Mouse (Mus musculus): ENCODE data around the gene Cpa2.
A peak's percentile ranks its signal among the peaks of the same experiment; 100 is the strongest.

Cpa2 gene

GRCm38 (mm10) chr6:30579961-30580840 is 38.8 kb downstream of the Cpa2 start:
- no peak for DNase-seq (ENCODE audit: low spot score)

- no peak for DNase-seq (ENCODE audit: low spot score)
These were observed 39.4 kb downstream of the Cpa2 start for GRCm38 (mm10) chr6:30580841-30581176.

- no peak for DNase-seq (ENCODE audit: low spot score)
These were observed 45.6 kb downstream of the Cpa2 start for GRCm38 (mm10) chr6:30586886-30587442.

- DNase-seq (ENCODE audit: low spot score), result no peak
These were observed 48.4 kb downstream of the Cpa2 start for GRCm38 (mm10) chr6:30589819-30590218.

GRCm38 (mm10) chr6:30591851-30592404 is 50.5 kb downstream of the Cpa2 start:
- DNase-seq (ENCODE audit: low spot score), result peak; percentile 3

- DNase-seq (ENCODE audit: low spot score), result no peak
These were observed 51.1 kb downstream of the Cpa2 start for GRCm38 (mm10) chr6:30592417-30592974.

- no peak for DNase-seq (ENCODE audit: low spot score)
These were observed 53.0 kb downstream of the Cpa2 start for GRCm38 (mm10) chr6:30594364-30594763.

GRCm38 (mm10) chr6:30596230-30596898 is 55.0 kb downstream of the Cpa2 start:
- no peak for DNase-seq (ENCODE audit: low spot score)

GRCm38 (mm10) chr6:30600033-30600432 is 58.7 kb downstream of the Cpa2 start:
- no peak for DNase-seq (ENCODE audit: low spot score)

- DNase-seq (ENCODE audit: low spot score), result no peak
These were observed 59.6 kb downstream of the Cpa2 start for GRCm38 (mm10) chr6:30600995-30601394.

- DNase-seq (ENCODE audit: low spot score), result no peak
These were observed 63.0 kb downstream of the Cpa2 start for GRCm38 (mm10) chr6:30604342-30604867.

GRCm38 (mm10) chr6:30605111-30605510 is 63.7 kb downstream of the Cpa2 start:
- DNase-seq (ENCODE audit: low spot score), result no peak

GRCm38 (mm10) chr6:30605672-30606071 is 64.3 kb downstream of the Cpa2 start:
- DNase-seq (ENCODE audit: low spot score), result no peak

GRCm38 (mm10) chr6:30610710-30611109 is 69.3 kb downstream of the Cpa2 start, which contains the start of gene Cpa5:
TSS of gene Cpa5 (plus strand) at chr6:30611010.
- no peak for DNase-seq (ENCODE audit: low spot score)

- no peak for DNase-seq (ENCODE audit: low spot score)
These were observed 69.8 kb downstream of the Cpa2 start for GRCm38 (mm10) chr6:30611212-30611611.
